Mouse (Mus musculus) embryonic fibroblast, embryonic 13.5 days (primary cell): Measurements from ENCODE around the gene Olfr222.

Experiments
- CTCF ChIP-seq: IDR thresholded peaks from 2 replicates; pipeline ENCODE4 v1.5.1; 2011; ENCODE audit warnings: mild to moderate bottlenecking, control low read depth, low read length, moderate library complexity, borderline replicate concordance; ENCODE audit not compliant: insufficient read depth
- POLR2A ChIP-seq: IDR thresholded peaks from 2 replicates; pipeline ENCODE4 v1.6.1; 2011; ENCODE audit warnings: low read depth, mild to moderate bottlenecking, control low read depth, low read length, moderate library complexity

DNA sequence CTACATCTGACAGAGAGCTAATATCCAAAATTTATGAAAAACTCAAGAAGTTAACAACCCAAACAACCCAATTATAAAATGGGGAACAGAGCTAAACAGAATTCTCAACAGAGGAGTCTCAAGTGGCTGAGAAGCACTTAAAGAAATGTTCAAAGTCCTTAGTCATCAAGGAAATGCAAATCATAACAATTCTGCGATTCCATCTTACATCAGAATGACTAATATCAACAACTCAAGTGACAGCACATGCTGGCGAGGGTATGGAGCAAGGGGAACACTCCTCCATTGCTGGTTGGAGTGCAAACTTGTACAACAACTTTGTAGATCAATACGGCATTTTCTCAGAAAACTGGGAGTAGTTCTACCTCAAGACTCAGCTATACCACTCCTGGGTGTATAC is 46.2 kb upstream of the Olfr222 start:
- no peak for TF ChIP-seq CTCF
- TF ChIP-seq POLR2A, result no peak
